Mouse (Mus musculus): ENCODE results near the gene Fhad1. TPM values are rescaled to one million over a fixed set of nuclear protein-coding genes. Genes with fewer than 3 reads are reported as not detected.

Fhad1 gene
- total RNA-seq, 2 experiments from 2014 or later, result 8.7 to 8.8 TPM

GRCm38 (mm10) chr4:141948822-141949221, 66.1 kb downstream of the Fhad1 start:
- no peak for DNase-seq (ENCODE audit: extremely low spot score in 1 of 2, low spot score in 1 of 2)

GRCm38 (mm10) chr4:141942403-141942802, 72.5 kb downstream of the Fhad1 start:
- DNase-seq (ENCODE audit: extremely low spot score in 1 of 2, low spot score in 1 of 2), result no peak

GRCm38 (mm10) chr4:141941289-141941688, 73.6 kb downstream of the Fhad1 start:
- no peak for DNase-seq (ENCODE audit: extremely low spot score in 1 of 2, low spot score in 1 of 2)

GRCm38 (mm10) chr4:141938535-141938934, 76.3 kb downstream of the Fhad1 start:
- no peak for DNase-seq (ENCODE audit: extremely low spot score in 1 of 2, low spot score in 1 of 2)

GRCm38 (mm10) chr4:141932785-141933574, 81.9 kb downstream of the Fhad1 start:
- no peak for DNase-seq (ENCODE audit: extremely low spot score in 1 of 2, low spot score in 1 of 2)

- no peak for DNase-seq (ENCODE audit: extremely low spot score in 1 of 2, low spot score in 1 of 2)
Observed at GRCm38 (mm10) chr4:141931526-141931925, 83.4 kb downstream of the Fhad1 start.

GRCm38 (mm10) chr4:141930001-141930400, 84.9 kb downstream of the Fhad1 start:
- no peak for DNase-seq (ENCODE audit: extremely low spot score in 1 of 2, low spot score in 1 of 2)

GRCm38 (mm10) chr4:141928881-141929281, 86.0 kb downstream of the Fhad1 start:
- no peak for DNase-seq (ENCODE audit: extremely low spot score in 1 of 2, low spot score in 1 of 2)

- DNase-seq (ENCODE audit: extremely low spot score in 1 of 2, low spot score in 1 of 2), result no peak
Observed at GRCm38 (mm10) chr4:141925781-141926345, 89.0 kb downstream of the Fhad1 start.

- DNase-seq (ENCODE audit: extremely low spot score in 1 of 2, low spot score in 1 of 2), result peak in 1 of 2 experiments; percentile 41
Observed at GRCm38 (mm10) chr4:141923961-141924360, 90.9 kb downstream of the Fhad1 start.

- DNase-seq (ENCODE audit: extremely low spot score in 1 of 2, low spot score in 1 of 2), result no peak
Observed at GRCm38 (mm10) chr4:141920391-141920790, 94.5 kb downstream of the Fhad1 start.

GRCm38 (mm10) chr4:141917735-141918419, 97.0 kb downstream of the Fhad1 start:
- no peak for DNase-seq (ENCODE audit: extremely low spot score in 1 of 2, low spot score in 1 of 2)

- no peak for DNase-seq (ENCODE audit: extremely low spot score in 1 of 2, low spot score in 1 of 2)
Observed at GRCm38 (mm10) chr4:141914040-141914439, 100.8 kb downstream of the Fhad1 start.

GRCm38 (mm10) chr4:141913201-141913993, 101.5 kb downstream of the Fhad1 start:
- DNase-seq (ENCODE audit: extremely low spot score in 1 of 2, low spot score in 1 of 2), result no peak

GRCm38 (mm10) chr4:141904710-141905109, 110.2 kb downstream of the Fhad1 start:
- no peak for DNase-seq (ENCODE audit: extremely low spot score in 1 of 2, low spot score in 1 of 2)

- DNase-seq (ENCODE audit: extremely low spot score in 1 of 2, low spot score in 1 of 2), result no peak
Observed at GRCm38 (mm10) chr4:141902479-141902858, 112.4 kb downstream of the Fhad1 start.

GRCm38 (mm10) chr4:141901711-141902478, 113.0 kb downstream of the Fhad1 start:
- DNase-seq (ENCODE audit: extremely low spot score in 1 of 2, low spot score in 1 of 2), result no peak

GRCm38 (mm10) chr4:141900421-141900820, 114.5 kb downstream of the Fhad1 start:
- DNase-seq (ENCODE audit: extremely low spot score in 1 of 2, low spot score in 1 of 2), result no peak

GRCm38 (mm10) chr4:141899936-141900335, 114.9 kb downstream of the Fhad1 start:
- DNase-seq (ENCODE audit: extremely low spot score in 1 of 2, low spot score in 1 of 2), result no peak

- no peak for DNase-seq (ENCODE audit: extremely low spot score in 1 of 2, low spot score in 1 of 2)
Observed at GRCm38 (mm10) chr4:141898905-141899304, 116.0 kb downstream of the Fhad1 start.

All from layer of hippocampus, postnatal 25 days (tissue).